Mouse (Mus musculus) embryonic fibroblast, embryonic 13.5 days (primary cell): ENCODE measurements around the gene Gm20388.

Source experiments
- CTCF ChIP-seq: IDR thresholded peaks from 2 replicates; pipeline ENCODE4 v1.5.1; 2011; ENCODE audit warnings: mild to moderate bottlenecking, control low read depth, low read length, moderate library complexity, borderline replicate concordance; ENCODE audit not compliant: insufficient read depth
- POLR2A ChIP-seq: IDR thresholded peaks from 2 replicates; pipeline ENCODE4 v1.6.1; 2011; ENCODE audit warnings: low read depth, mild to moderate bottlenecking, control low read depth, low read length, moderate library complexity

DNA sequence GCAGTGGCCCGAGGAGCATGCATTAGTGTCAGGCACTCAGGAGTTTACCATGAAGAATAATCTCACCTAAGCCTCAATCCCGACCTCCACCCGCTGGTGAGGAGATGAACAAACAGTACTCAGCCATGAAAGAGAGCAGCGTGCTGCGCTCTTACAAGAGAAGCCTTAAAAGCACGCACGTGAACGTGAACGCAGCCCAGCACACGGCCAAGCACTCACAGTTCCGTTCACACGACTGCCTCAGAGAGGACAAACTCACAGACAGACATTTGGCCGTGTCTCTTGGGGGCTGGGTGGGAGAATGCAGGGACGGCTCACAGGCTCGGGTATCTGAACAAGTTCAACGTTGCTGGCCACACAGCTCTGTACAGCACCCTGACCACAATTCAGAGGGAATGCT is 1737.8 kb downstream of the Gm20388 start:
- TF ChIP-seq POLR2A, result no peak
- no peak for TF ChIP-seq CTCF
